Mouse (Mus musculus): Measurements from ENCODE around the gene Clstn2.

Gene Clstn2

DNA sequence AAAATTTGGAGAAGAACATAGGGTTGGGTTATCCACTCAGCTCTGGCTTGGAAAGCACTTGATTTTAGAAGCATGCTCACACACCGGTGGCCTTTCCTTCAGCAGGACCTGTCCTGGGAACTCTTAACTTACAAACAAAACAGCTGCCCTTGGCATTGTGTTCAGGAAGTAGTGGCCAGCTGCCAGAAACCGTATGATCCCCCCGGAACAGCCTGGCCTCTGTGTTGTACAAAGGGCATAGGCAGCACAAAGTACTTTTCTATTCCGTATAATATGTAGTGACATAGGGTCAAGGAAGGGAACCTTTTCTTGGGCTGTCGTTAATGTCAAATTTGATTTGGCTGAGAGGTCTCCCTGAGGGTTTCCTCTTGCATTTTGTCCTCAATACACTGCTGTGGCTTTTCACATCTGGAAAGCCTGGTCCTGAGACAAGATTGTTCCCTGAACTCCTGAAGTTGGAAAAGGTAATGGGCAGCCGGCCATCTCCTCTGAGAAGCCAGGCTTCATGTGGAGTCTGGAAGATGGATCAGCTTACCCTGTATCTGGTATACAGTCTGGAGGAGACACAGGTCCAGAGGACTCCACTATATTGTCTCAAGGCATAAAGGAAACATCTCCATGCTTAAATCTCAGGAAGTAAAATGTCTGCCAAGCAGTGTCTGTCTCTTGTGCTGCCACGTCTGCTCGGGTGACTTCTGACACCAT lies 494.8 kb downstream of the Clstn2 start:
- DNase-seq = peak; percentile 4

GRCm38 (mm10) chr9:97534196-97534595 lies 498.8 kb downstream of the Clstn2 start:
- DNase-seq = no peak

- no peak for DNase-seq
These were observed 499.7 kb downstream of the Clstn2 start for GRCm38 (mm10) chr9:97533306-97533705.

- no peak for DNase-seq
These were observed 500.4 kb downstream of the Clstn2 start for GRCm38 (mm10) chr9:97532536-97532935.

DNA sequence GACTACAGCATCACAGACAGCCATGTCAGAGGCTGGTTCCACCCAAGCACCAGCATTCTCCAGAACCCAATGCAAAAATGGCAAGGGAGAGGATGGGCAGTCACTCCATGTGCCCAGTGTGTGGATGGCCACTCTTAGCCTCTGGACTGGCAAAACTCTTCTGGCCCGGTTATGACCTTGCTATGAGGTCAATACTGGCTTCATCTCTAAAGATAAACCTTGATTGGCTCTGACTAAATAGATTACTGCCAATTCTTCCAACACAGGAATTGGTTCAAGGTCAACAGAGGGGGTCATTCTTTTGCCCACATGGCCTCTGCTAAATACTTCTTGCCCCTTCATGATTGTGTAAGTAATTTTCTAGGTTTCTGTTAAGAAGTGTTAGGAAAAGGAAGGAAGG lies 505.1 kb downstream of the Clstn2 start:
- no peak for DNase-seq

- DNase-seq = no peak
These were observed 505.7 kb downstream of the Clstn2 start for GRCm38 (mm10) chr9:97527276-97527675.

- DNase-seq = no peak
These were observed 507.4 kb downstream of the Clstn2 start for GRCm38 (mm10) chr9:97525563-97525962.

DNA sequence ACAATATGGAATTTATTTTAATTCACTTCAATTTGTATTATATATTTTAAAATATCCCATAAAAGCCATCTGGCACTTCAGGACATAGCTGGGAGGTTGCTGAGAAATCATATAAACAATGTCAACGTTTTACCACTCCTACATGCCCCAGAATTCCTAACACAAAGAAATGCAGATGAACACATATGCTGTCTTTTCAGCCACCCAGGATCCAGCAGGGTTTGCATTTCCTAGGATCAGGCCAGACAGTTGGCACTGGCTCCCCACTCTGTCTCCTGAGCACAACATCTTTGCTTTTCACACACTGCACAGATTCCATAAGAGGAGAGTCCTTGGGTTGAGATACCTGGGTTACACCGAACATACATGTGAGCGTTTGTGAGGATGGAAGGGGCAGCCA lies 508.1 kb downstream of the Clstn2 start:
- DNase-seq = no peak

DNA sequence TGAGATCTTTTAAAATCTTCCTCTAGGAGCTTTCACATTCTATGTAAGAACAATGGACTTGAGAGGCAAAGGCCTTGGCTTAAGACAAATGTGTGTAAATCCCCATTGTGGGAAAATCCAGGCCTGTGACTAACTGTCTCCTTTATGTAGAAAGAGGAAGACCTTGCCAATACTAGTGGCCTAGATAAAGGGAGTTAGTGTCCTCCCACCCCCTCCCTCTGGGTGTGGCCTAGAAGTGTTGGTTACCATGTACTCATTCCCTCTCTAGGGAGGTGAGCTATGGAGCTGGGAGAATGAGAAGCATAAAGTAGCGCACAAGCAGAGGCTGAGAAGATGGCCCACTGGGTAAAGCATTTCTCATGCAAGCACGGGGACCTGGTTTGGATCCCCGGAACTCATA lies 512.2 kb downstream of the Clstn2 start:
- no peak for DNase-seq

DNA sequence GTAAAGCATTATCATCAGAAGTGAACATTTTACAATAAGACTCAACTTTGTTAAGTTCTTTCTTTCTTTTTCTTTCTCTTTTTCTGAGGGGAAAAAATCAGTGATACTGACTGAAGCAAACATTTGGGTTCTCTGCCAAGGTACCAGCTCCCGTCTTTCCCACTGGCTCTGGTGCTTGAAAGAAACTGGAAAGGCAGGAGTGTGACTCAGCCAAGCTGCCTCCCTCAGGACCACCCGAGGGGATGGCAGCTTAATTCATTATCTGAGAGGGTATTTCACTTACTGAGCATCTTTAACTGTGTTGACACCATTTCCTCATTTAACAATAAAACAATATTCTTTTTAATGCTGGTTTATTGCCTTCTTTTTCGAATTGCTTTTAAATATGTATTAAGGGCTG lies 516.0 kb downstream of the Clstn2 start:
- DNase-seq = no peak

DNA sequence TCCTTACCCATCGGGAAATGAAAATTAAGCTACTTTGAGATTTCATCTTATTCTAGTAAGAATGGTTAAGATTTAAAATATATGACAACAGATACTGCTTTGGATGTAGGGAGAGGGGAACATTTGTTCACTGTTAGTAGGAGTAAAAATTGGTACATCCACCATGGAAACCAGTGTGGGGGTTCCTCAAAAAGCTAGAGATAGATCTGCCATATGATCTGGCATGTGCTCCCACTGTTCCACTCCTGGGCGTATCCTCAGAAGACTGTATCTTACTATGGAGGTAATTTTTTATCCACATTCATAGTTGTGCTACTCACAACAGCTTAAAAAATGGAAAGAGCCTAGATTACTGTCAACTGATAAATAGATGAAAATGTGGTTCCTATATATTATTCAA lies 518.3 kb downstream of the Clstn2 start:
- DNase-seq = no peak

DNA sequence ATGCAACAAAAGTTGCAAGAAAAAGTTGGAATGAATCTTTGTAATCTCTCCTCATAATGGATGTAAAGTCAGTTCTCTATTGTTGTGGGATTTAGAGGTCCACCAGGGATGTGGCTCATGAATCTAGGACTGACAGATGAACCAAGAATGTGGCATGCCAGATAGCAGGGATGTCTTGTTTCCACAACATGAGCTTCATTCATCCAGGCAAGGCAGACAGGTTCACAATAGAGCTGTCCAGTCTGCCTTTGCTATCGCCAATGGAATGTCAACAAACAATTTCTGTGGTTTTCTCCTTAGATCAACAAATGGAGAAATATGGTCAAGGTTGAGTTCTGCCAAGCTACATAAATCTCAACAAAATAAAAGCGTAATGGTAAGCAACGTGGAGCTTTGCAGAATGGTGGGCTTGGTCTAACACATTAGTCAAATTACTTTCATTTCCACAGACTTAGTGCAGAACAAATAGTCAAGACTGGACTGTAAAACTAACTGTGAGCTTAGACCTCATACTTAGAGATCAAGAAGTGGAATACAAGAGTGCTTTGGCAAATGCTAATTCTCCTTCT lies 520.6 kb downstream of the Clstn2 start:
- no peak for DNase-seq

DNA sequence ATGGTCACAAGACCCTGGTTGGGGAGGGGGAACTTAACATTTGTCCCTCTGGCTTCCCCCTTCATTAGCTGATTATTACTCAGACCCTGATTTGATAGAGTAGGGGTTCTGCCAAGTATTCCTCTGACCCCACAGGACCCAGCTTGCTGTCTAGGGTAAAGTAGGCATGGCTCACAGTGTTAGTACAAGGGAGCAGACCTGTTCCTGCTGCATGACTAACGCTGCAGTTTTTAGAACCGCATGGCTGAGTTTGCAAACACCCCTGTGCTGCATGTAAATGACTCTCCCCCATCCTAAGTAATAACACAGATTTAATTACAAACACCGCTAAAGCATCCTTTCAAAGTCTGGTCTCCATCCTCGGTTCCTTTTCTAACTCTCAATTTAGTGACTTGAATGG lies 531.6 kb downstream of the Clstn2 start:
- no peak for DNase-seq

- DNase-seq = no peak
These were observed 537.9 kb downstream of the Clstn2 start for GRCm38 (mm10) chr9:97495056-97495455.

GRCm38 (mm10) chr9:97491626-97492025 lies 541.4 kb downstream of the Clstn2 start:
- DNase-seq = no peak

GRCm38 (mm10) chr9:97490591-97491176 lies 542.3 kb downstream of the Clstn2 start:
- peak; percentile 62 for DNase-seq

DNA sequence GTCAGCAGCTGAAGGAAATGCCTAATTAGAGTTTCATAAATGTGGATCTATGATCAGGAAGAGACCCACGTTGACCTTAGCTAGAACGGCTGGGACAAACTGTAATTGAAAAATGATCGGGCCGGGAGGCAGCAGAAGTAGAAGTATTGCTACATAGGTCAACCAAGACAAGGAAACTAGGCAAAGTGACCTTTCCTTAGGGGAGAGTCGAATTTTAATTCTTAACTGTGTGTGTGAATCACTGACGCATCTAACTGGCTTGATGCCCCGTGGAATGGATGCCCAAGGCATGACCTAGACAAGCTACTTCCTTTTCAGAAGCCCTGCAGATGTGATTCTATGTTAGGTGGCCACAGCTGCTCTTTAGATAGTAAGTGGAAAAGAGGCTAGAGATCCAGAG lies 546.2 kb downstream of the Clstn2 start:
- no peak for DNase-seq

DNA sequence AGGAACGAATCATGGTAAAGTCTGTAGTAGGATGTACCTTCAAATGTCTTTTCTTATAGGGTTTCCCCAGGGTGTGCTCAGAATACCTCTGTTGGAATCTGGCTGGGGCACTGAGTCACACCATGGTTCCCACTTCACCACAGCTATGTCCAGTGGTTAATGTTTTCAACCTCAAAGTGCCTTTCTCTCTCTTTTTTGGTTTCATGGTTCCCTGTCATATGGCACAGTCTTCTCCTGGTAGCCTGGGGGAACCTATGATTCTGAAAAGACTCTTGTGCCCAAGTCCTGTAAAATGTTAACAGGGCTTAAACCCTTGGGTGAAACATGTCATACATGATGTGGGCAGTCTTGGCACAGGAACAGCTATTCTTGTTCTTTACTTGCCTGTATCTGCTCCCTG lies 551.8 kb downstream of the Clstn2 start:
- DNase-seq = no peak

- DNase-seq = no peak
These were observed 556.0 kb downstream of the Clstn2 start for GRCm38 (mm10) chr9:97476961-97477360.

GRCm38 (mm10) chr9:97476456-97476855 lies 556.5 kb downstream of the Clstn2 start:
- no peak for DNase-seq

DNA sequence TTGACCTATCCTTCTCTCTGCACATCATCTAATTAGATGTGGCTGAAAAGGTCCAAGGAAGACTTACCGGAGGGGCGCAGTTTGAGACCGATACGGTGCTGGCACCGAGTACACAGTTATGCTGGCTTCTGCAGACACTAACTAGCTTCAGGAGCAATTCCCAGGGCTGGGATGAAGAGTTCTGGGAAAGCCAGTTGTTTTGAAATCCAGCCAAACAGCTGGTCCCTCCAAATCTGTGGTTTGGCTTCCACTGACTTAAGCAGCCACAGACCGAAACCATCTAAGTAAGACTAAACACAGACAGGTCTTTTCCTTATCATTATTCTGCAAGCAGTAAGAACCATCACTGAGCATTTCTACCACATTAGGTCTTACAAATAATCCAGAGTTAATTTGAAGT lies 558.1 kb downstream of the Clstn2 start:
- DNase-seq = no peak

DNA sequence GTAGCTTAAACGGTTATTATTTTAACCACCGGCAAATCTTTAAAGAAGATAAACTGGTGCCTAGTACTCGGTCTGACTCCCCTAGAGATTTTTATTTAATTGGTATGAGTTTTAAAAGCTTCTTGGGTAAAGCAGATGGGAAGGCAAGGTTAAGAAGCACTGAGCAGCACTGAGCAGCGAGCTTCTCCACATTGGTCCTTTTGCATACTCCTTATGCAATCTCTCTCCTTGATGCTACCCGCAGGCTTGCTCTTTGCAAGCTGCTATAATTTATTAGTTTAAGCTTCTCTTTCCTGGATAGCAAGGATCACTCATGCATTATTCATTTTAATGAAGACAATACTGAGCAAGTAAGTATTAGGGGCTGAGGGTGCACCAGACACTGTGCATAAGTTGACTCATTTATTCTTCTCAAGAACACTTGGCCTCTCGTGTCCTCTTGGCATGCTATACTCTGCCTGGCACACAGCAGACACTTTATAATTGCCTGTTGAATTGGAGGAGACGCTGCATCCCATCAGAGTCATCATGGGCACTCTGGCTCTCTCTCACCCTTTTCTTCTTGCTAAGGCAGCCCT lies 561.9 kb downstream of the Clstn2 start:
- DNase-seq = no peak

DNA sequence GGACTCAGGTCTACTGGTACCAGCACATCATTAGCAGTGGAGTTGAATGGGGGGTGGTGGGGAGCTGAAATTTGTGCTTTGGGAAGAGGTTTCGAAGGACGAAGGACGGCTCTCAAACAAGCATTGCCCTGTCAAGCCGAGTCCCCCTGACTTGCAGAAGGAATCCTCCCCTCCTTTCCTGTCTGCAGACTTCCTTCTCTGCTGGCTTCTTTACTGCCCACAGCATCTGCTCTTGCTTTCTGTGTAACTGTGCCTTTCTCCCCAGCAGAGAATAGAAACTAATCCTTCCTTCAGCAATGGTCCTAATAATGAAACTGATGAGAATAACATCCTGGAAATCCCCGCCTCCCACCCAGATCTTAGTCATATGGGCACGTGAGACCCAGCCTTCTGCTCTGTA lies 572.5 kb downstream of the Clstn2 start:
- DNase-seq = no peak

DNA sequence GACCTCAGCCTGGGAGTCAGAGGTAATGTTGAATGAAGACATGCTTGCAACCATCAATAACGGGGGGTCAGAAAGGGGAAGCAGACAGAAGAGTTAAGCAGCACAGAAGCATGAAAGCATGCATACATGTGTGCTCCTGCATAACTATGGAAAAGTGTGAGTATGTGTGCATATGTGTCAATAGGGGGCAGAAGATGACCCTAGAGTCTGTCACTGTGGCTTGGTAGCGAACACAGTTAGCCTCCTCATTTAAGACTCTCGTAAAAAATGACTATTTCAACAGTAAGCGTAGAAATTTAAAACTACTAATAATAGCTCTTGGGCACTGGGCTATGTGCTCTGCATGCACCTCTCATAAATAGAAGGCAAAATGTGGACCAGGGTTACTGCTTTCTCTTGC lies 573.2 kb downstream of the Clstn2 start:
- no peak for DNase-seq
